Mouse (Mus musculus): Measurements from ENCODE around the gene Edem2. TPM values are rescaled to one million over a fixed set of nuclear protein-coding genes. Genes with fewer than 3 reads are reported as not detected.

Edem2 gene
- total RNA-seq, 2 experiments from 2014 or later: 42.3 to 46.9 TPM

- DNase-seq: no peak
These were observed 40.1 kb downstream of the Edem2 start for GRCm38 (mm10) chr2:155689211-155689610.

GRCm38 (mm10) chr2:155687746-155688145 is 41.5 kb downstream of the Edem2 start:
- no peak for DNase-seq

GRCm38 (mm10) chr2:155686572-155686971 is 42.7 kb downstream of the Edem2 start:
- no peak for DNase-seq

- DNase-seq: no peak
These were observed 45.5 kb downstream of the Edem2 start for GRCm38 (mm10) chr2:155683821-155684220.

GRCm38 (mm10) chr2:155683137-155683536 is 46.1 kb downstream of the Edem2 start:
- no peak for DNase-seq

- no peak for DNase-seq
These were observed 47.4 kb downstream of the Edem2 start for GRCm38 (mm10) chr2:155681874-155682273.

DNA sequence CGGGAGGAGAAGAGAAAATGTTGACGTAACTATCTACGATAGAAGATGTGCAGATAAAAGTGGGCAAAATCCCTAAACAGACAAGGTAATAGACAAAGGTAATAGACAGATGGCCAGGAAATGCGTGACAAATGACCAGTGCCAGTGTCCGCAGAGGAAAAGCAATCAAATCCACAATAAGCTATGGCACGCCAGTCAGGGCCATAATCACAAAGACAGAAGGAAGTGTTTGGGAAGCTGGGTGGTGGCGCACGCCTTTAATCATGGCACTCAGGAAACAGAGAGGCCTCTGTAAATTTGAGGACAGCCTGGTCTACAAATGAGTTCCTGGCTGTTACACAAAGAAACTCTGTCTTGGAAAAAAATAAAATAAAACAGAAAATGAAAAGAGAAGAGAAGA is 48.1 kb downstream of the Edem2 start:
- DNase-seq: no peak

GRCm38 (mm10) chr2:155680591-155680990 is 48.7 kb downstream of the Edem2 start:
- DNase-seq: no peak

GRCm38 (mm10) chr2:155679586-155680110 is 49.6 kb downstream of the Edem2 start:
- no peak for DNase-seq

GRCm38 (mm10) chr2:155675118-155675517 is 54.2 kb downstream of the Edem2 start:
- DNase-seq: no peak

- DNase-seq: peak; percentile 81 to 87
These were observed 55.7 kb downstream of the Edem2 start for GRCm38 (mm10) chr2:155673546-155673945.

GRCm38 (mm10) chr2:155671236-155671635 is 58.0 kb downstream of the Edem2 start:
- peak; percentile 74 to 75 for DNase-seq

DNA sequence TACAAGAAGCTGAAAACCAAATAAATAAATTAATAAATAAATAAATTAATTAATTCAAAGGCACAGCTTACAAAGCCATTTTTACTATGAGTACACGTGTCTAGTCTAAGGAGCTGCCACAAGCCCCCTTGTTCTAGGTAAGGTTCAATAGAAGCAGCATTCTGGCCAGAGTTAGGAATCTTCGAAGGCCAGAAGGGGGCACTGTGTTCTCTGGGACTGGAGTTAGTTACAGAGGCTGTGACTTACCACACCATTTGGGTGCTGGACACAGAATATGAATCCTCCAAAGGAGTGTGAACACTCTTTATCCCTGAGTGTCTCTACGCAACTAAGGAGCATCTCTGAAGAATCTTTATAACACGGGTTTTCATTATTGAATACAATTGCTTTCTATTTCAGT is 60.8 kb downstream of the Edem2 start:
- DNase-seq: peak; percentile 20 to 41

GRCm38 (mm10) chr2:155667881-155668280 is 61.4 kb downstream of the Edem2 start:
- no peak for DNase-seq

DNA sequence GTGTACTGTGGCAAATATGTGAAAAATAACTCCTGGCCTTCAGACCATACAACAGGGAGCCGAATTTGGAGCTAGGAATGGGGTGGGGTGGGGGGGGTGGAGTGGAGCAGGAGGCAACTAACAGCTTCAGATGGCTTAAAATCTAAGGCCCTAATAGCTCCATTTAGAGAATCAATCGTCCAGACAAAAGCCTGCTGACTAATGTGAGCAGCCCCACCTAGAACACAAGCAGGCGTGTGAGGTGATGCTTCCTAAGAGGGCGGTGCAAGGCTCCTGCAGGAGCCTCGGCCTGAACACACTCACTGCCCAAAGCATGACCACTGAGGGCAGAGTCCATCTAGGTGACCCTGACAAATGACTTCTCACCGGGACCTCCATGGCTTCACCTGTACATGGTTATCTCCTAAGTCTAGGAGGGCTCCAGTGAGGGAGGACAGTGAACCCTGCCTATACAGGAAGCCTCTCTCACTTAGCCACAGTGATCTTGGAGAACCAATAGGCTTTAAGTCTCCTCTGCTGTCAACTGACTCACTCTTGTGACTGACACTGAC is 65.3 kb downstream of the Edem2 start:
- no peak for DNase-seq

GRCm38 (mm10) chr2:155663097-155663496 is 66.2 kb downstream of the Edem2 start:
- peak; percentile 37 to 58 for DNase-seq

GRCm38 (mm10) chr2:155662390-155662789 is 66.9 kb downstream of the Edem2 start:
- no peak for DNase-seq

- no peak for DNase-seq
These were observed 73.4 kb downstream of the Edem2 start for GRCm38 (mm10) chr2:155655759-155656372.

GRCm38 (mm10) chr2:155652618-155653017 is 76.7 kb downstream of the Edem2 start:
- no peak for DNase-seq

Other genes starting within 250 kb of the Edem2 start
- 100 to 1,000 TPM in 1 of 2 experiments, 10 to 100 TPM in 1; 80.9 to 128 TPM for gene Acss2, start 211.5 kb downstream of the Edem2 start, total RNA-seq (2021)
- 1 to 10 TPM; 2.3 to 5.1 TPM for gene Ggt7, start 211.2 kb downstream of the Edem2 start, total RNA-seq (2021)
- gene Gss, start 136.7 kb downstream of the Edem2 start, total RNA-seq (2021): 10 to 100 TPM; 54.2 to 74.3 TPM
- under 1 TPM; 0.03 to 0.07 TPM for gene Myh7b, start 118.3 kb downstream of the Edem2 start, total RNA-seq (2021)
- gene Trpc4ap, start 37.1 kb downstream of the Edem2 start, total RNA-seq (2021): 100 to 1,000 TPM; 130 to 146 TPM
- gene Gm17581, start 6.4 kb upstream of the Edem2 start, total RNA-seq (2021): not detected
- 10 to 100 TPM; 27.0 to 72.3 TPM for gene Procr, start 21.6 kb upstream of the Edem2 start, total RNA-seq (2021)
- gene Mmp24, start 45.9 kb upstream of the Edem2 start, total RNA-seq (2021): 1 to 10 TPM; 1.4 to 1.7 TPM
- 100 to 1,000 TPM; 185 to 198 TPM for gene BC029722, start 90.0 kb upstream of the Edem2 start, total RNA-seq (2021)
- gene Eif6, start 97.5 kb upstream of the Edem2 start, total RNA-seq (2021): 100 to 1,000 TPM; 158 to 163 TPM
- not detected for gene Fam83c, start 105.4 kb upstream of the Edem2 start, total RNA-seq (2021)
- gene Uqcc1, start 200.8 kb upstream of the Edem2 start, total RNA-seq (2021): 100 to 1,000 TPM; 103 to 126 TPM
- not detected for gene Gm15557, start 211.3 kb upstream of the Edem2 start, total RNA-seq (2021)
- gene Gdf5, start 215.9 kb upstream of the Edem2 start, total RNA-seq (2021): under 1 TPM; 0.56 to 0.89 TPM
- 10 to 100 TPM; 11.5 to 11.9 TPM for gene Cep250, start 227.0 kb upstream of the Edem2 start, total RNA-seq (2021)